Mouse (Mus musculus) cortical plate, adult 2 months (tissue): ENCODE data around the gene Fbf1. TPM values are rescaled to one million over a fixed set of nuclear protein-coding genes. Genes with fewer than 3 reads are reported as not detected.

ENCODE experiments used
- H3K27ac ChIP-seq: fragments of 200-500 bp; 2 replicates; pipeline ENCODE4 v1.5.1; 2012; ENCODE audit warnings: low read length, control low read depth, inconsistent platforms; ENCODE audit not compliant: insufficient read depth
- H3K4me1 ChIP-seq: fragments of 200-500 bp; 2 replicates; pipeline ENCODE4 v1.6.1; 2011; ENCODE audit warnings: low read length; ENCODE audit not compliant: control insufficient read depth, insufficient read depth
- H3K4me3 ChIP-seq: fragments of 200-500 bp; 2 replicates; pipeline ENCODE4 v1.5.1; 2011; ENCODE audit warnings: mild to moderate bottlenecking, low read length, control low read depth; ENCODE audit not compliant: insufficient read depth
- CTCF ChIP-seq: fragments of 200-500 bp; IDR thresholded peaks from 2 replicates; pipeline ENCODE4 v1.5.1; 2011; ENCODE audit warnings: mild to moderate bottlenecking, control low read depth, low read length; ENCODE audit not compliant: insufficient read depth; ENCODE audit errors: extremely low read depth
- POLR2A ChIP-seq: fragments of 200-500 bp; IDR thresholded peaks from 2 replicates; pipeline ENCODE4 v1.6.1; 2011; ENCODE audit warnings: mild to moderate bottlenecking, low read length, control low read depth; ENCODE audit not compliant: insufficient read depth; ENCODE audit errors: extremely low read depth
- polyA plus RNA-seq: library from polyadenylated mRNA; depleted of rRNA; stranded (reverse); fragments of >200 nt; gene quantifications from 2 replicates; pipeline ENCODE4 v1.2.3, GENCODE M21; 2012

Gene Fbf1
- polyA plus RNA-seq, 1 experiment = 103 TPM

DNA sequence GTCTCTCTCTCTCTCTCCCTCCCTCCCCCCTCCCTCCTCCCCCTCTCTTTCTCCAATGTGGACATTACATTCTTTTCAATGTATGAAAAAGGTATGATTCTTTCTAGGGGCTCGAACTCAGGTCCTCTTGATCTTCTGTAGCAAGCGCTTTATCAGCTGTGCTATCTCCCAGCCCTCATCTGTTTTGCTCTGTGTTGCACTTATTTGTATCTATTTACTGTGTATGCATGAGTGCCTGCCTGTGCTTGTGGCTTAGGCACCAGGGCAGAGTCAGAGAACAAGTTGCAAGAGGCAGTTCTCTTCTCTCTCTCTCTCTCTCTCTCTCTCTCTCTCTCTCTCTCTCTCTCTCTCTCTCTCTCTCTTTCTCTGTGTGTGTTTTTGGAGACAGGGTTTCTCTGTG, 62.9 kb downstream of the Fbf1 start:
- no peak overlapping the region for H3K4me3 ChIP-seq
- no peak for TF ChIP-seq POLR2A
- no peak for TF ChIP-seq CTCF
- H3K27ac ChIP-seq = no peak overlapping the region
- no peaks in the 10 kb centered on the region; the same call in 1 of the 2 replicates for H3K4me1 ChIP-seq

DNA sequence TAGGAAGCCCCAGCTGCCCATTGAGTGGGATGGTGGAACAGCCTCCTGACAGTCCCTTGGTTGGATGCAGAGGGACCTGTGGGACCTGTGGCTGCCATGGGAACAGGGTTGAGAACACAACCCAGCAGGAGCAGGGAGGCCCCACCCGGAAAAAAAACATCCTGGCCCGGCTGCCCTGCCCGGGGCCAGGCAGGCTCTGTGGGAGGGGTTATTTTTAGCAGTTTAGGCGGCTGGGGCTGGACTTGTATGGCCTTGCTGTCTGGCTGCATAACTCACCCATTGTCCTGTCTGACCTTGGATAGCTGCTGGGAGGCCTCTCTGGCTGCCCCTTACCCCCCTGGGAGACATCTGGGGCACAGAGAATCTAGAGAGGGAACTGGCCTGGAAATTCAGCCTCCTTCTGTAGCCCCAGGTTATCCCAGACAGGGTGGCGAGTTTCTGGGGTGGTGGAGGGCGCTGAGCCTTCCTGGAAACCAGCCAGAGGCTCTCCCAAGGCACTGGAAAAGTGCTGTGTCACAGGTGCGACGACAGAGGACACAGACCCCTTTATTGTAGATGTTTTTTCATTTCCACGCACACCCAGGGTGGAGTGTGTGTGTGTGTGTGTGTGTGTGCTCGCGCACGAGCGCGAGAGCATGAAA, 63.8 kb downstream of the Fbf1 start:
- no peak for TF ChIP-seq CTCF
- no peak for TF ChIP-seq POLR2A
- no peak overlapping the region for H3K4me3 ChIP-seq
- no peak overlapping the region for H3K27ac ChIP-seq
- no peaks in the 10 kb centered on the region; the same call in 1 of the 2 replicates for H3K4me1 ChIP-seq

DNA sequence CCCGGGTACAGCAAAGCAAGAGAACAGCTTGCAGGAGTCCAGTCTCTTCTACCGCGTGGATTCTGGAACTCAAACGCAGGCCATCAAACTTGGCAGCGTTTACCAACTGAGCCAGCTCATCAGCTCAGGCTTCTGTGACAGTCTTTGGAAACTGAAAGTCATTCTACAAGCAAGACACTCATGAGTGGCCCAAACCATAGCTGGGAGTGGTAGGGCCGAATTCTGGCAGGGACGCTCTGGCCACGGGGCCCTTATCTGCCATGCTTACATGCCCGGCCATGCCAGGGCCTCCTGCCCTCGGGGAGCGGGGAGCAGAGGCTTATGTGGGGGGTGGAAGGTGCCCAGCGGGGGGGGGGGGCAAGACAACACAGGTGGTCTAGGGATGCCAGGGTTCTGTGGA, 64.4 kb downstream of the Fbf1 start:
- H3K27ac ChIP-seq = no peak overlapping the region; the same call in none of the 2 replicates
- H3K4me1 ChIP-seq = no peaks in the 10 kb centered on the region; the same call in 1 of the 2 replicates
- TF ChIP-seq POLR2A (no peak), CTCF (no peak)
- no peak overlapping the region for H3K4me3 ChIP-seq

- peak overlapping the region; percentile 84 for H3K27ac ChIP-seq
These were observed 65.5 kb downstream of the Fbf1 start for GRCm38 (mm10) chr11:116102472-116102871.

DNA sequence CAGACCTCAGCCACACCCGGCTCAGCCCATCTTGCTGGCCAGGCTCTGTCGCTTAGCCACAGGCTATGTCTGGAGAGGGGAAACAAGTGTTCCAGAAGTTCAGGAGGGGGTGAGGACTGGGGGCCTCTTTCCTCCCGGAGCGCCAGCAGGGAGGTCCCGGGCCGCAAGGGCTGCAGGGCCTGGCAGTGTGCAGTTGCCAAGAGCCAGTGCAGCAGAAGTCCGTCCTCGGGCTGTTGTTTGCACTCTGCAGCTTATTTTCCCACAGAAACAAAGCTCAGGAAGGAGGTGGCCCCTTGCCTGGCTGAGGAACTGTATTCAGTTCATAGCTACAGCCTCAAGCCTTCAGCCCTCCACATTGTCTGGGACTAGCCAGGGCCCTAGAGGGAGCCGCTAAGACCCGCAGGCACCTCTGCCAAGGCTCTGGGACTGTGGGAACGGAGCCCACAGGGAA, 66.0 kb downstream of the Fbf1 start:
- TF ChIP-seq CTCF (no peak), POLR2A (no peak)
- Histone ChIP-seq H3K27ac (peak overlapping the region; percentile 84), H3K4me1 (no peaks in the 10 kb centered on the region; the same call in 1 of the 2 replicates)

More at GRCm38 (mm10) chr11:116102472-116102871, 65.5 kb downstream of the Fbf1 start:
- Histone ChIP-seq H3K4me1 (no peaks in the 10 kb centered on the region; the same call in 1 of the 2 replicates), H3K4me3 (no peak overlapping the region)
- no peak for TF ChIP-seq CTCF
- TF ChIP-seq POLR2A = no peak

DNA sequence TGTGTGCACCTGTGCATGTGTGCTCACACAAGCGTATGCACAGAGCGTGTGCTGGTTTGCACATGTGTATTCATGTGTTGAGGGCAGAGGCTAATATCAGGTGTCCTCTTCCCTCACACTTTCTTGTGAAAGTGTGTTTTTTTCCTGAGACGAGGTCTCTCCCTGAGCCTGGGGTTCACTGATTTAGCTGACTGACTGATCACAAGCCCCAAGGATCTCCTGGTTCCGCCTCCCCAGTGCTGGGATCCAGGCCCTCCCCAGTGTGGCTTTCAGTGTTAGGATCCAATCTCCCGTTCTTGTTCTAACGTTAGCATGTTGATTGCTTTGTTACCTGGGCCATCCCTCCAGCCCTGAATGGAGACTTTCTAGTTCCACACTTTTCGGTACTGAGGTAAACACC, 67.1 kb downstream of the Fbf1 start:
- Histone ChIP-seq H3K4me1 (no peaks in the 10 kb centered on the region; the same call in 1 of the 2 replicates), H3K4me3 (no peak overlapping the region), H3K27ac (peak overlapping the region; percentile 21; the same call in 1 of the 2 replicates)
- TF ChIP-seq POLR2A (no peak), CTCF (no peak)

More for the DNA sequence above, 66.0 kb downstream of the Fbf1 start:
- H3K4me3 ChIP-seq = no peak overlapping the region

DNA sequence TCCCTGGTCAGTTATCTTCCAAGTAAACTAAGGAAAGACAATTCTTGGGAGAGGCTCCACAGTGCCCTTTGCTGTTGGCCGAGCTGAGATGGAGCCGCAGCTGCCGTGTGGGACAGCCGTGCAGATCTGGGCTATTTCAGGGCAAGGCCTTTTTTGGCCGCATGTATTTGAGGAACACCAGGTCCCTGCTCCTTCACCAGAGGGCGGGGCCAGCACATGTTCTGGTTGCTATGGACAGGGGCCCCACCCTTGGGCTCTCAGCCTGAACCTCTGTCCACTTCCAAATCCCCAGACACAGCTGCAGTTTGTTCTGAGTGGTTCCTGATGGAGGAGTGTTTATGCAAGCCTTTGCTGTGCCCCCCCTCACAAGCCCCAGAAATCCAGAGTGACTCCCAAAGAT, 67.6 kb downstream of the Fbf1 start:
- Histone ChIP-seq H3K4me3 (no peak overlapping the region), H3K4me1 (no peaks in the 10 kb centered on the region; the same call in 1 of the 2 replicates), H3K27ac (peak overlapping the region; percentile 33; the same call in 1 of the 2 replicates)
- TF ChIP-seq POLR2A (no peak), CTCF (no peak)

DNA sequence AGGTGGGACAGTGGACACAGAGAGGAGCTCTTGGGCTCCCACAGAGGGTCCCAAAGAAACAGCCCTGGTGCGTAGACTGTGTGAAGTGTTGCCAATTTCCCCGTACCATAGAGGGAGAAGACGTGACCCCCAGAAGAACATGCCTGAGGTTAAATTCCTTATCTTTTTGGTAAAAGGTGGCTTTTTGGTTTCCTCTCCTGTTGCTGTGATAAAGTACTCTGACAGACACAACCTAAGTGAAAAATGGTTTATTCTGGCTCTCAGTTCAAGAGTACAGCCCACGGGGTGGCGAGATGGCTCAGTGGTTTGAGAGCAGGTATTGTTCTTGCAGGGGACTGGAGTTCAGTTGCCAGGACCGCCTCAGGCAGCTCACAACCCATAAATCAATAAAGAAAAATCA, 68.5 kb downstream of the Fbf1 start:
- H3K4me3 ChIP-seq = no peak overlapping the region
- no peaks in the 10 kb centered on the region for H3K4me1 ChIP-seq
- TF ChIP-seq CTCF = no peak
- no peak for TF ChIP-seq POLR2A
- H3K27ac ChIP-seq = no peak overlapping the region

GRCm38 (mm10) chr11:116098711-116099460, 69.1 kb downstream of the Fbf1 start:
- peak overlapping the region; percentile 59; the same call in 1 of the 2 replicates for H3K27ac ChIP-seq
- H3K4me3 ChIP-seq = no peak overlapping the region
- TF ChIP-seq POLR2A (no peak), CTCF (no peak)
- no peaks in the 10 kb centered on the region for H3K4me1 ChIP-seq
